Mouse (Mus musculus) left cerebral cortex, adult 11 months (tissue): ENCODE measurements around the gene Xlr3c.
"Not testable (repeated sequence)": the region's sequence is repeated elsewhere in the genome, so short reads cannot be mapped to it uniquely, and the experiment has no call there.

Experiments used
- DNase-seq: peaks from one replicate; pipeline ENCODE4 v3.0.0; 2022; ENCODE audit warnings: low spot score

The Xlr3c gene

GRCm38 (mm10) chrX:73265270-73265669 lies at the start of gene Xlr3c:
Xlr3c (minus strand) TSS chrX:73265390.
- DNase-seq = not testable (repeated sequence)

GRCm38 (mm10) chrX:73312522-73312921 lies 47.3 kb upstream of the Xlr3c start:
- peak; percentile 2 for DNase-seq

DNA sequence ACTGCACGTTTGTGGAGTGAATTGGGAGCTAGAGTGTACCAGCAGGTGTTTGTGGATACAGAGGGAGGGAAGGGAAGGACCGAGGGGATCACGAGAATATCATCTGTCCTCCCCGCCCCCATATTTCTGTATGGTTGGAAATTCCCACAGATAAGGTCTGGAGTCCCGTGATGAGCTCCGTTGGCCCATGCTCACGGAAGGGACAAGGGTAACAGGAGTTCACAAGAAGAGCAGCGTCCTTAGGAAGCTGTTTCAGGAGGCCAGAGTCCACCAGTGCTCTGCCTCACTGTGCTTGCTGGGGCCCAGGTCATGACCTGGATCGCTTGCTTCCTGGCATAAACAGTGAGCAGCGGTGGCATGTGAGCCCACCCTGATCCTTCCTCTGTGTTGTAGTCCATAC lies 30.6 kb upstream of the Xlr3c start:
- not testable (repeated sequence) for DNase-seq

DNA sequence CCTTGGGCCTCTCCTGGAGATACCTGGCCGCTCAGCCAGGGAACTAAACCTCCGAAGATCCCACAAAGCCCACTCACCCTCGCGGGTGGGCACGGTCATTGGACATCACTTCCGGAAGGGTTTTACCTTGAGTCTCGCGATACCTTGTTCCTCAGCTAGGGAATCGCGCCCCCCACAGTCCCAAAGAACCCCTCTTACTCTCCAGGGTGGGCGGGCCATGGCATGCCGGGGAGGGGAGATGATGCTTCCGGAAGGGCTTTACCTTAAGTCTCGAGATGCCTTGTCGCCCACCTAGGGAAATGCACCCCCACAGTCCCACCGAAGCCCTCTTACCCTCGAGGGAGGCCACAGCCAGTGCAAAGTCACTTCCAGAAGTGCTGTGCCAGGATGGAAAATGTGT lies 27.7 kb upstream of the Xlr3c start, which contains the start of the genes Xlr5a and Xlr5c:
Gene Xlr5a, minus strand, starts transcription at position 101 of the 400 bp plus-strand sequence.
Gene Xlr5c, minus strand, starts transcription at position 101 of the 400 bp plus-strand sequence.
- DNase-seq = not testable (repeated sequence)

- peak; percentile 0 for DNase-seq
These were observed 2.8 kb downstream of the Xlr3c start for GRCm38 (mm10) chrX:73262428-73262827.

DNA sequence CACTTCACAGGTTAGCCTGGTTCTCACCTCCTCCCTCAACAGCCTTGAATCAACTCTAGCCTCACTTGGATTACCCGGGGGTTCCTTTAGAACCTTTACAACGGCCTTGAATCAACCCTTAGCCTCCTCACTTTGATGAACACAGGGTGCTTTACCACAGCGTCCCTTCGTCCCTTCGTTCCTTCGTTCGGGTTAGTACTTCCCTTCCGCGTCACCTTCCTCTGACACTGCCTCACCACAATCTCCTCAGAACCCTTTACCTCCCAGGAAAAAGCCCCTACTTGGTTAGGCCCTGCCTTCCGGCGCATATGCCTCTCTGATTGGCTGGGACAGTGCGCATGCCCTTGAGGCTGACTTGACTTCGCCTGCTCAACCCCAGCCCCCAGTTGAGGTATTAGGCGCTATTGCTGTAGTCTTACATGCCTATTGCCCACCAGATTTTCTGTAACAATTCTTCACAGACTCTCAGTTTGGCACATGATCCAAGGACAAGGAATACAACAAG lies 22.3 kb downstream of the Xlr3c start, which contains the start of gene Xlr4c:
Gene Xlr4c, minus strand, starts transcription at position 310 of the 505 bp plus-strand sequence.
- DNase-seq = not testable (repeated sequence)

DNA sequence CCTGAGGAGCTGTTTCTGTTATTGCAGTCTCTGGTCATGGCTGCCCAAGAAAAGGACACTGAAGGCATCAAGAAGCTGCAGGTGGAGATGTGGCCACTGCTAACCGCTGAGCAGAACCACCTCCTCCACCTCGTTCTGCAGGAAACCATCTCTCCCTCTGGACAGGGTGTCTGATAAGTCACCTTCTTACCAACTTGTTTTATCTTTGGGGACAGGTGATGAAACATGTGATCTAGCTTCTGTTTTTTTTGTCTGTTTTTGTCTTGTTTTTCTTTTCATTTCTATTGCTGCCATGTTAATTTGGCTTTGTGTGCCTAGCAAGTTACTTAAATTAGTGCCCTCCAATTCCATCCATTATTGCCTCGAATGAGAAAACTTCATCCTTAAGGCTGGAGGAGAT lies 35.9 kb downstream of the Xlr3c start:
- DNase-seq = no peak

DNA sequence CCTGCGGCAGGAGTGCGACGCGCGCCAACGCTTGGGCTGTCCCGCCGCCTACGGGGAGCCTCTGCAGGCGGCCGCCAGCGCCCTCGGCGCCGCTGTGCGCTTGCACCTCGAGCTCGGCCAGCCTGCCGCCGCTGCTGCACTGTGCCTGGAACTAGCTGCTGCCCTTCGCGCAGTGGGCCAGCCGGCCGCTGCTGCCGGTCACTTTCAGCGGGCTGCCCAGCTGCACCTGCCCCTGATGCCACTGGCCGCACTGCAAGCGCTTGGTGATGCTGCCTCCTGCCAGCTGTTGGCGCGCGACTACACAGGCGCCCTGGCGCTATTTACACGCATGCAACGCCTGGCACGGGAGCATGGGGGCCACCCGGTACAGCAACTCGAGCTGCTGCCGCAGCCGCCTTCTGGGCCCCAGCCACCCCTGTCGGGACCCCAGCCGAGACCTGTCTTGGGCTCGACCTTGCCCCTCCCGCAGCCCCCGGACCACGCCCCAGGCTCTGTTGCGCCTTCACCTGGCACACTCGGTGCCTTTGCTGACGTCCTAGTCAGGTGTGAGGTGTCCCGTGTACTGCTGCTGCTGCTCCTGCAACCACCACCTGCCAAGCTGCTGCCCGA lies 36.5 kb downstream of the Xlr3c start:
- peak; percentile 13 for DNase-seq

DNA sequence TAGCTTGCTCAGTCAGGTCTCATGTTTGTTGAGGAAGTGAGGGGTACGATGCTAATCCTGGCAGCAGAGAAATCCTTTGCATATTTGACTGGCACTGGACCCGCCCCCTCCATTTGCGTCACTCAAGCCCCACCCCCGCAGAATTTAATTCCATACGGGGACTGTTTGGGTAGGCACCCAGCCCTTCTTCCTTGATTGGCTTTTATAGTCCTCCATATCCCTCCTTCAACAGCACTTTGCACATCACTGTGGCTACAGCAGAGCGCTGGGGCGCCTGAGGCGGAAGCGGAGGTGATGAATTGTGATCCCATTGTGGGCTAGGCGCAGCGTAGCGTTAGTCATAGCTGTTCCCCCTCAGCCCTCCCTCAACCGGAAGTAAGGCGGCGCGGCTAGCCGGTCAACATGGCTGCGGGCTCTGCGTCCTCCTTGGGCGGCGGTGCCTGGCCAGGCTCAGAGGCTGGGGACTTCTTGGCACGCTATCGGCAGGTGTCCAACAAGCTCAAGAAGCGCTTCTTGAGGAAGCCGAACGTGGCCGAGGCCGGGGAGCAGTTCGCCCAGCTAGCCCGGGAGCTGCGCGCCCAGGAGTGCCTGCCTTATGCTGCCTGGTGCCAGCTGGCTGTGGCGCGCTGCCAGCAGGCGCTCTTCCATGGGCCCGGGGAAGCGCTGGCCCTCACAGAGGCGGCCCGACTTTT lies 37.1 kb downstream of the Xlr3c start, which contains the start of gene F8a:
Gene F8a, plus strand, starts transcription at position 378 of the 692 bp plus-strand sequence.
- peak; percentile 59 for DNase-seq

- no peak for DNase-seq
These were observed 39.8 kb downstream of the Xlr3c start for GRCm38 (mm10) chrX:73225365-73225764.

DNA sequence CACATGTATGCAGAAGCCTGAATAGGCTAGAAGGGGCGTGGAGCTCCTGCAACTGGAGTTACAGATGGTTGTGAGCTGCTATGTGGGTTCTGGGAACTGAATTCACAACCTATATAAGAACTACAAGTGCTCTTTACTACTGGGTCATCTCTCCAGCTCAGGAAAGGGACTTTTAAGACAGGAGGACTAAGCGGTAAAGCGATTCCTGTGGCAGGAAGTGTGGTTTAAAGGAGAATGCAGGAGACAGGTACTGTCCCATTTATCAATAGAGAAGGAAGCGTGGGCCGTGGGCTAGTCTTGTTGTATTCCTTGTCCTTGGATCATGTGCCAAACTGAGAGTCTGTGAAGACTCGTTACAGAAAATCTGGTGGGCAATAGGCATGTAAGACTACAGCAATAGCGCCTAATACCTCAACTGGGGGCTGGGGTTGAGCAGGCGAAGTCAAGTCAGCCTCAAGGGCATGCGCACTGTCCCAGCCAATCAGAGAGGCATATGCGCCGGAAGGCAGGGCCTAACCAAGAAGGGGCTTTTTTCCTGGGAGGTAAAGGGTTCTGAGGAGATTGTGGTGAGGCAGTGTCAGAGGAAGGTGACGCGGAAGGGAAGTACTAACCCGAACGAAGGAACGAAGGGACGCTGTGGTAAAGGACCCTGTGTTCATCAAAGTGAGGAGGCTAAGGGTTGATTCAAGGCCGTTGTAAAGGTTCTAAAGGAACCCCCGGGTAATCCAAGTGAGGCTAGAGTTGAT lies 51.2 kb downstream of the Xlr3c start, which contains the start of gene Xlr4b:
Gene Xlr4b, plus strand, starts transcription at position 515 of the 746 bp plus-strand sequence.
- not testable (repeated sequence) for DNase-seq
